Mouse (Mus musculus): ENCODE data around the gene Icam5.
"Not testable (repeated sequence)": the region's sequence is repeated elsewhere in the genome, so short reads cannot be mapped to it uniquely, and the experiment has no call there.

Gene Icam5

DNA sequence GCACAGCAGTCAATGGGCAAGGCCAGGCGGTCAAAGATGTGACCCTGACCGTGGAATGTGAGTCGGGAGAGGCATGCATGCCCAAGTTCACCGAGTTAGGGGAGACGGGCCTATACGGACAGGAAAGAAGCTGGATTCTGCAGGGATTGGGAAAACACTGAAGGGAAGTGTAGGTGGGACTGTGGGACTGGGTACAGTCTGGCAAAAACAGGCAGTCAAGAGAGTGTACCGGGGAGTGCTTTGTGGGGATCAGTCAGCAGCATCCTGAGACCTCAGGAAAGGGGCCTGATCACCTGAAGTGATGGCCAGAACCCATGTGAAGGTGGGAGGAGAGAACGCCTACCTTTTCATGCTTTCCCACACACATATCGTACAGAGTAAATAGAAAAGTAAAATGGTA, 3.7 kb downstream of the Icam5 start:
- no peak for DNase-seq (ENCODE audit: low spot score)

DNA sequence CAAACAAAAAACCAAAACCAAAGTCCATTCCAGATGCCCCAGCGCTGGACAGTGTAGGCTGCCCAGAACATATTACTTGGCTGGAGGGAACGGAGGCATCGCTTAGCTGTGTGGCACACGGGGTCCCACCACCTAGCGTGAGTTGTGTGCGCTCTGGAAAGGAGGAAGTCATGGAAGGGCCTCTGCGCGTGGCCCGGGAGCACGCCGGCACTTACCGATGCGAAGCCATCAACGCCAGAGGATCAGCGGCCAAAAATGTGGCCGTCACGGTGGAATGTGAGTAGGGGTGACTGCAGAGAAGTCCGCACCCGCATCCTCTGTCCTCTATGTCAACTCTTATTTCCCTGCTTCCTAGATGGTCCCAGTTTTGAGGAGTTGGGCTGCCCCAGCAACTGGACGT, 4.3 kb downstream of the Icam5 start:
- no peak for DNase-seq (ENCODE audit: low spot score)

DNA sequence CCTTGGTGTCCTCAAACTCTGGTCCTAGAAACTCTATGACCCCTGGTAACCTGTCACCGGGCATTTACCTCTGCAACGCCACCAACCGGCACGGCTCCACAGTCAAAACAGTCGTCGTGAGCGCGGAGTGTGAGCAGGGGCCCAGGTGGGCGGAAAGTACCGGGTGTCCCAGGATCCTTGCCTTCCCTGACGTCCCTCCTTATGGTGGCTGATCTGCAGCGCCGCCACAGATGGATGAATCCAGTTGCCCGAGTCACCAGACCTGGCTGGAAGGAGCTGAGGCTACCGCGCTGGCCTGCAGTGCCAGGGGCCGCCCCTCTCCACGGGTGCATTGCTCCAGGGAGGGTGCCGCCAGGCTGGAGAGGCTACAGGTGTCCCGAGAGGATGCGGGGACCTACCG, 4.8 kb downstream of the Icam5 start:
- DNase-seq (ENCODE audit: low spot score) = peak; percentile 42

DNA sequence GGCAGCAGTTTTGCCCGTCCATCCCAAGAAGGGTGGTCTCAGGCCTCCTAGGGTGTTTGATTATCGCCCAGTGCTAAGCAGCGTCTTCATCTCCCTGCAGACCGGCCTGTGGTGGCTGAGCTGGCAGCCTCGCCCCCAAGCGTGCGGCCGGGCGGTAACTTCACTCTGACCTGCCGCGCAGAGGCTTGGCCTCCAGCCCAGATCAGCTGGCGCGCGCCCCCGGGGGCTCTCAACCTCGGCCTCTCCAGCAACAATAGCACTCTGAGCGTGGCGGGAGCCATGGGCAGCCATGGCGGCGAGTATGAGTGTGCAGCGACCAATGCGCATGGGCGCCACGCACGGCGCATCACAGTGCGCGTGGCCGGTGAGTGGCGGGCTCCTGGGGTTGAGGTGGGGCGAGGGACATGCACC, 5.6 kb downstream of the Icam5 start:
- DNase-seq (ENCODE audit: low spot score) = peak; percentile 41

DNA sequence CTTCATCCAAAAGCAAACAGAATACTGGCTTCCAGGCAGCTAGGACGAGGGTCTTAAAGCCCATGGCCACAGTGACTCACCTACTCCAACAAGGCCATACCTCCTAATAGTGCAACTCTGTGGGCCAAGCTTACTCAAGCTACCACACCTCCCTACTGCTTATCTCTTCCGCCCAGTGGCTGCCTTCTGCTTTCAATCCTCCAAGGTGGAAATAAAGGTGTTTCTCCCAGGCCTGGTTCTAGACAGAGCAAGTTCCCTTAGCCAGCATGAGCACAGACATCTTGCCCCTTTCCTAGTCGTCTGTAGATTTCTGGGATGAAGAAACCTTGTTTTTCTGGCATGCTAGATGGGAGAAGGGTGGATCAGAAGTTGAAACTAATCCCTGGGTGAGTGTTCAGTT, 7.9 kb downstream of the Icam5 start:
- DNase-seq (ENCODE audit: low spot score) = no peak

DNA sequence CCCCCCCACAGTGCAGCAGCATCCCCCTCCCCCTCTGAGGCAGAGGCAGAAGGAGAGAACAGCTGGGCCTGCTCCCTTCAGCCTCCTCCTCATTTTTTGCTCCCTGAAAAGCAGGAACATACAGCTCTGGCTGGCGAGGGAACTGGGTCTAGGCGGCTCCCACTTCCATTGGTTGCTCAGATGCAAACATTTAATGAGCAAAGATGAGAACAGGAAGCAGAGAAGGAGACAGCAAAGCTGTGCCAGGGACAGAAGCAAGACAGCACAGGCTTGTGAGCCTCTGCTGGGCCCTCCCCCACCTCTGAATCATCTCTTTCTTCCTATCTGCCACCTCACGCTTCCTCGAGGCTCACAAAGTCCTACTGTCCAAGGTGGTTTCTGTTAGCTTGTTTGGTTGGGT, 9.4 kb downstream of the Icam5 start:
- DNase-seq (ENCODE audit: low spot score) = peak; percentile 81

DNA sequence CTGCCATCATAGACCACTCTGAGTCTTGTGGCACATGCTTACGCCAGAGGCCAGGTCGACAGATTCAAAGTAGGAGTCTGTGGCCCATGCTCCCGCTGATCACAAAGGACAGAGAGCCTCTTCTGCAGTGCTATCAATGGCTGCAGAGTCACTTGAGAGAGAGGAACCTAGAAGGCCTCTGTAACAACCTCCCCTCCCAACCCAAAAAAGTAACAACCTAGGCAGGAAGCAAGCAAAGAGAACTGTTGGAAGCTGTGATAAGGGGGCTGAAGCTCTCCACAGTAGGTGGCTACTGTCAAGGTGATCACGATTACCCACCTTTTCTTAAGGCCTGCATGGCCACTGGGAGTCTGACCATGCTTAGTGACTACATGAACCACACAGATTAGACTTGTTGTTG, 11.7 kb downstream of the Icam5 start:
- DNase-seq (ENCODE audit: low spot score) = no peak

DNA sequence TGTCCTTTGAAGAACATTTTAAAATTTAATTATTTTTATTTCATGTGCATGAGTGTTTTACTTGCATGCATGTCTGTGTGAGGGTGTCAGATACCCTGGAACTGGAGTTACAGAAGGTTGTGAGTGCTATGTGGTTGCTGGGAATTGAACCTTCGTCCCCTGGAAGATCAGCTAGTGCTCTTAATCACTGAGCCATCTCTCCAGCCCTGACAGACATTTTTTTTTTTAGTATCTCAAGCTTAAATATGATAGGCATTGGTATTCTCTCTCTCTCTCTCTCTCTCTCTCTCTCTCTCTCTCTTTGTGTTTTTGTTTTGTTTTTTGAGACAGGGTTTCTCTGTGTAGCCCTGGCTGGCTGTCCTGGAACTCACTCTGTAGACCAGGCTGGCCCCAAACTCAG, 12.9 kb downstream of the Icam5 start:
- DNase-seq (ENCODE audit: low spot score) = not testable (repeated sequence)

DNA sequence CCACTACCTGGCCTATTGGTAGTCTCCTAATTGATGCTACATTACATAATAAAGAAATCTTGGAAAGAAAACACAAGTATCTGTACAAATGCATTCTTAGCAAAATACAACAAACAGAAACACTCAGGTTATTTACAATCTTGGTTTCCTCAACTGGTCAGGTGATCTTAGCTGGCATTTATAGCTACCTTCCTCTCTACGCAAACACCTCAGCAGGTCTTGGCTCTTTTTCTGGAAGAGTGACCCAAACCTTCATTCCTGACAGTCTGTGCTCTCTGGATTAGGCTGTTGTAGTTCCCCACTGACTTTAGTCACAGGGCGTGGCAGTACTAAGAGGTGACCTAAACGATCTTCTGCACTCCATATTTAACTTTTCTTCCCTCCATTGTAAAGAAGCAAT, 13.4 kb downstream of the Icam5 start:
- no peak for DNase-seq (ENCODE audit: low spot score)

DNA sequence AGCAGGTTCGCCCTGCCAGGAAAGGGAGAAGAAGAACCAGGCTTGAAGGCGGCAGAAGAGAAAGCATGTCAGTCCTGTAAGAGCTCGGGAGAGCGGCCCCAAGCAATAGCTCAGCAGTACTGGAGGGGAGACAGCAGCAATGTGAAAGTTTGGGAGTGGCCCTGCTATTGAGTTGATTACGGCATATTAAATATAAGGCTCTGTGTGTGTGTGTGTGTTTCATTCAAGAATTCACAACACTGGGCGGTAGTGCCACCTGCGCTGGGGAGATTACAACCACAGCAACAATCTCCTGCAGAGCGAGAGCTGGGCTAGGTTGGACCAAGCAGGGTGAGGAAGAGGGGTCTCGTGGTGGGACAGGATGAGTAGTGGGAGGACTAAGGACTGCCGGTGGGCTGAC, 19.7 kb downstream of the Icam5 start:
- no peak for DNase-seq (ENCODE audit: low spot score)

DNA sequence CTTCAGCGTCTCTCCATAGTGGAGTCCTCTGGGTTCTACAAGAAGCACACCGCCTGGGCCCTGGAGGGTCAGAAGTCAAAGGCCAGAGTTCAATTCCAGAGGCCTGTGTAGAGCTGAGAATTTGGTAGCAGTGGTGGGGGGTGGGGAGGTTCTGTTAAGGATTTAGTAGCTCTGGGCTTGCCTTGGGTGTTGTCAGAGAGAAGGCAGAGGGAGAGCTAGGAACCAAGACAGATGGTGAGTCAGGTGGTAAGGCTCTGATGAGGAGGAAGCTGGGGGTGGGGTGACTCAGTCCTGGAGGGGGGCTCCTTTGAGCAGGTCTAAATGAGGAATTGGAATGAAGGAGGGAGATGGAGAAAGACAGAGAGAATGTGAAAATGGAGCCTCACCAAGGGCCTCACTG, 31.1 kb downstream of the Icam5 start:
- DNase-seq (ENCODE audit: low spot score) = peak; percentile 59

DNA sequence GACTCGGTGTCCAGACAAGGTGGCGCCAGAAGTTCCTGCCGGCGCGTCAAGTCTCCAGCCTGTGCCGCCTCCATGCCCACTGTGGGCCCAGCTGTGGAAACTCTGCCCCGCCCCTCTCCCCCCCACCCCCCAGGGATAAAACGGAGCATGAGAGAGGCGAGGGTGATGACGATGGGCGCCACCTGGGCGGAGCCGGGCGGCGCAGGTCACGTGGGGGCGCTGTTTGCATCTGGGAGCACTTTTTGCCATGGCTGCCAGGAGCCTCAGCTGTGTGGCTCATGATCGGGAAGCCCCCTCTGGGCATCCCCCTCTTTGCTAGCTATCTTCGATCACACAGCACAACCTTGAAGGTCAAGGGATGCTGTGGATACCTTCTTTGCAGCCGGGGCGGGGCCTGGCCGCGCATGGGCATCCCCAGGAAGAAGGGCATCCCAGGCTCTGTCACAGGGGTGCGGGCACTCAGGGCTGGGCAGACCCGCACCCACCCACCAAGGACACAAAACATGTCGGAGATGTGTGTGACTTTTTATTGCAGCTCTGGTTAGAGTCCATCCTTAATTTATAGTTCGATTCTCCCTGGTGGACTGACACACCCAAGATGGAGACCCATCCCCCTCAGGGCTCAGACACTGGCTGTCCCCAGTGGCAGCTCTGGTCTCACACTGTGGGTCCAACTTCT, 35.3 kb downstream of the Icam5 start, which contains the start of gene Zglp1:
Zglp1 (minus strand) TSS at position 88 of the 679 bp plus-strand sequence.
- DNase-seq (ENCODE audit: low spot score) = no peak

DNA sequence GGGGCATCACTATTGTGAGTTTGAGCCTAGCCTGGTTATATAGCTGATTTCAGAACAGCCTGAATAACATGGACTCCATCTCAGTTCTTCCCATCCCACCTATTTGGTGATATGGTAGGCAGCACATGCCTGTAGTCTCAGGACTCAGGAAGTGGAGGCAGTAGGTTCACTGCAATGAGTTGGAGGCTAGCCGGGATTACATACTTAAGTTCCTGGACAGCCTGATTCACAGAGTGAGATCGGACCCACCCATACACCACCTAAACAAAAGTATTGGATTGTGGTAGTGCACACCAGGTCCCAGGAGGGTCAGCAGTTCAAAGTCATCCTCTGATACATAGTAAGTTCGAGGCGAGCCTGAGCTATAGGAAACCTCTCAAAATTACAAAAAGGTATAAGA, 40.8 kb downstream of the Icam5 start:
- DNase-seq (ENCODE audit: low spot score) = no peak

DNA sequence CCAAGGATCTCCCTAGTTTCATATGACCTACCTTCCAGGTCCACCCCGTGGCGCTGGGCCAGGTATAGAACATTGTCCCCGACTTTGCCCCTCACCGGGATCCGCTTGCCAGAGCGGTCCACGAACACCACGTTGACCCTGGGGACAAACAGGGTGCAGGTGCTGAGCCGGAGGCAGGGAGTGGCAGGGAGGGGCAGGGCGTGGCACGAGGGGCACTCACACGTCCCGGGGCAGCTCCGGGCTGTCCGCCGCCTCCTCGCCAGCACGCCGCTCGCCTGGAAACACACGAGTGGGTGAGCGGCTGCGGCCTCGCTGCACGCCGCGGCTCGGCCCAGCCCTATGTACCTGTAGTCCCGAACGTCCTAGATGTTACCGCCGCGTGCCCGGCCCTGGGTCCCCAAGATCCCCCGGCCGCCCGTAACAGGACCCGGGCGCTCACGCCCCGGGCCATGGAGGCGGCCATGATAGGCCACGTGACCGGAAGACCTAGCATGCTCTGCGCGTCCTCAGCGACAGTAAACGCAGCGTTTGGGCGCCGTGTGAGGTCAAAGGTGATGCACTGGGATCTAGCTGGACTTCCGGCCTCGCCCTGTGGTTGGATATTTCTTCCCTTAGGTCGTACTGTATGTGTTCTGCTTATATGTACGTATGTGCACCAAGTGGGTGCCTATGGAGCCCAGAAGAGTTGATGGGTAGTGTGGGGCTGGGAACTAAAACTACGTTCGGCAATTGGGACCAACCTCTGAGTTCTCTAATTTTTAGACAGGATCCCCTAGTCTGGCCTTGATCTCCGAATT, 41.4 kb downstream of the Icam5 start, which contains the start of the genes Gm49373 and Fdx1l:
Gm49373 (minus strand) TSS at position 53 of the 797 bp plus-strand sequence.
Fdx1l (minus strand) TSS at position 571 of the 797 bp plus-strand sequence.
- peak; percentile 92 for DNase-seq (ENCODE audit: low spot score)

DNA sequence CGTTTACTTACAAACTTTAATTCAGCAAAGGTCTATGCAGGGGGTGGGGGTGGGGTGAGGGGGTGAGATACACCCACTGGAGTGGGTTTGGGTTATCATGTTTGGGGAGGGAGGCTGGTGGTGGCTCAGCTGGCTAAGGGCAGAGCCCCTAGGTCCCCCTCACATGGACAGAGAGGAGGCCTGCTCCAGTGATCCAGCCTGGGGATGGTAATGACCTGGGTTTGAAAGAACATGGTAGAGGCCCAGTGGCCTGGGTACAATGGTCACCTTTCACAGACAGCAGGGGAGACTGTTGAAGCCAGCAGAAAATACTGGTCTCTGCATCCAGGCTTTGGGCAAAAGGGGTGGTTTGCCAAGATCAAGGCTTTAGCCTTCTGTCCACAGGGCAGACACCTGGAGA, 42.3 kb downstream of the Icam5 start:
- no peak for DNase-seq (ENCODE audit: low spot score)

DNA sequence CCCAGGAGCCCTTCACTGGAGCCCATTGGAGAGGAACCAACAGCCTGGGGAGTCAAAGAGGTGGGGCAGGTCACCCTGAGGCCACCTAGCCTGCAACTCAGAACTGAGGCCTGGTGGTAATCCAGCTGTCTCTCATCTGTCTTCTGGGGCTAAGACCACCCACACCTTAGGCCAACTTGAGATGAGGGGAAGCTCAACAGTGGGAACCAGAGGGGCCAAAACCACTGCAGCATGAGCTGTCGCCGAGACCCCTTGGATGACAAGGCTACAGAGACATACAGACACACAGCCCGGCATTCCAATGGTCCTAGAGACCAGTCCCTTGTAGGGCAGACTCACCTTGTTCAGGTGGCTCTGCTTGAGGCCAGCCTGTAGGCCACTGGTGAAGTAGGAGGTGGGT, 43.8 kb downstream of the Icam5 start:
- no peak for DNase-seq (ENCODE audit: low spot score)

DNA sequence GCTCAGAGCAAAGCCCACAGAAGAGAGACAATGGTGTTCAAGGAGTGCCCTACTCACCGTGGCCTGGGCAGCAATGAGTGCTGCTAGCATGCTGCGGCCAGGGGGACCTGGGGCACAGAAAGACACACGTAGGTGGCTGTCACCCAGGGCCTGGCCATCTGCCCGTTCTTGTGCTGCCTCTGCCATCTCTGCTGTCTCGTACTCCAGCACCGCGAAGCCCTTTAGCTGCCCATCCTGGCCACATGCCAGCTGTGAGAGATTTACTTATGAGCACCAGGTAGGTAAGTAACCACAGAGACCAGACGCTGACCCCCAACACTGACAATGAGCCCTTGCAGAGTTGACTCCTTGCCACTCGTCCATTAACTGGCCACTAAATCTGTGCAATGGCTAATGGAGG, 49.3 kb downstream of the Icam5 start:
- no peak for DNase-seq (ENCODE audit: low spot score)

DNA sequence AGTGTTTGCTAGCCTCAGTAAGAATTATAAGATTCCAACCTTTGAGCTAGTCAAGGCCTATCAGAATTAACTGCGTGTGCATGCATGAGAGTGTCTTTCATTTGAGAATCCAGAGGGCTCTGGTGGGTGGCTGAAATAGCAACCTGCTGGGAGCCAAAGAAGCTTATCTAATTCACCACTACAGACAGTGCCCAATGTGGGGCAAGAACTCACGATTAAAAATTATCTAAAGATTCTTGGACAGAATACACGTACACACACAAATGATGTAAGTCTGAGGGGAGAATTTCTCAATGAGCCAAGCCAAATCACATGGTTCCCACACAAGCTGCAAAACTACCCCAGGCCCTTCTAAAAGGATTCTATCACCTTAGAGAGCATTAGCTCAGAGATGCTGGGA, 51.5 kb downstream of the Icam5 start:
- no peak for DNase-seq (ENCODE audit: low spot score)

Data from layer of hippocampus, adult 11-12 months (tissue).